ENCODE assay signal across 19 mouse cellular contexts in genomic region chr1:58339901-58340300, GRCm38 (mm10).
"Had no signal": no experiment of that assay in that cellular context is flagged by ENCODE, and none has a peak within 500 bp of the region (broad histone marks: within the 10 kb centered on the region; RNA-seq: fewer than 3 reads in every experiment).

No protein-coding gene starts in this region.

- H3K27ac ChIP-seq: kidney, postnatal 0 days; liver, embryonic 13.5 days; lung, embryonic 15.5 days; macrophage; midbrain, embryonic 12.5 days; neural tube, embryonic 12.5 days had no signal

- ATAC-seq: liver, postnatal 0 days had no signal

- H3K27me3 ChIP-seq: liver, embryonic 13.5 days; lung, embryonic 15.5 days; midbrain, embryonic 12.5 days; neural tube, embryonic 12.5 days had no signal

- H3K4me2 ChIP-seq: liver, embryonic 13.5 days; lung, embryonic 15.5 days; midbrain, embryonic 12.5 days; neural tube, embryonic 12.5 days had no signal

- H3K9ac ChIP-seq: liver, embryonic 13.5 days; liver, postnatal 0 days; lung, embryonic 15.5 days; midbrain, embryonic 12.5 days; neural tube, embryonic 12.5 days had no signal

- H3K4me3 ChIP-seq: liver, embryonic 13.5 days; lung, embryonic 15.5 days; megakaryocyte, embryonic 14.5 days; midbrain, embryonic 12.5 days; neural tube, embryonic 12.5 days had no signal

- H3K4me1 ChIP-seq: liver, embryonic 13.5 days; lung, embryonic 15.5 days; megakaryocyte, embryonic 14.5 days; midbrain, embryonic 12.5 days; neural tube, embryonic 12.5 days had no signal

- H3K36me3 ChIP-seq: liver, embryonic 13.5 days; lung, embryonic 15.5 days; midbrain, embryonic 12.5 days; neural tube, embryonic 12.5 days had no signal

- DNase-seq: kidney, adult 8-10 months; kidney, postnatal 36 days; layer of hippocampus, adult 9-11 months; layer of hippocampus, postnatal 36 days; liver; liver, embryonic 13.5 days; liver, postnatal 0 days; lung, postnatal 14 days; retina, postnatal 1 day; right cerebral cortex, postnatal 4 days; spleen, adult 18-20 months; thymus, adult 18-20 months; thymus, postnatal 25 days had no signal

- H3K9me3 ChIP-seq: liver, embryonic 13.5 days; lung, embryonic 15.5 days; midbrain, embryonic 12.5 days; neural tube, embryonic 12.5 days had no signal
